Mouse (Mus musculus) neural tube, embryonic 10.5 days (tissue): ENCODE measurements around the gene Art3.

Experiments
- DNase-seq: peaks from one replicate; pipeline ENCODE4 v3.0.0-alpha.2; 2017; ENCODE audit warnings: low spot score; ENCODE audit errors: extremely low spot score

Art3 gene

GRCm38 (mm10) chr5:92376795-92377405 lies 45.3 kb downstream of the Art3 start:
- no peak for DNase-seq

- peak; percentile 64 for DNase-seq
Observed at GRCm38 (mm10) chr5:92381550-92382348, 50.1 kb downstream of the Art3 start.

GRCm38 (mm10) chr5:92382349-92382679 lies 50.7 kb downstream of the Art3 start:
- DNase-seq = no peak

GRCm38 (mm10) chr5:92383747-92384146 lies 52.1 kb downstream of the Art3 start:
- DNase-seq = no peak

GRCm38 (mm10) chr5:92384855-92385254 lies 53.2 kb downstream of the Art3 start:
- no peak for DNase-seq

GRCm38 (mm10) chr5:92386102-92386501 lies 54.5 kb downstream of the Art3 start:
- DNase-seq = no peak

GRCm38 (mm10) chr5:92386643-92387042 lies 55.0 kb downstream of the Art3 start:
- DNase-seq = no peak

GRCm38 (mm10) chr5:92387433-92387832 lies 55.8 kb downstream of the Art3 start:
- no peak for DNase-seq

- DNase-seq = no peak
Observed at GRCm38 (mm10) chr5:92389977-92390376, 58.4 kb downstream of the Art3 start.

- no peak for DNase-seq
Observed at GRCm38 (mm10) chr5:92390615-92391014, 59.0 kb downstream of the Art3 start.

GRCm38 (mm10) chr5:92392542-92392941 lies 60.9 kb downstream of the Art3 start:
- DNase-seq = no peak

- DNase-seq = no peak
Observed at GRCm38 (mm10) chr5:92393863-92394262, 62.2 kb downstream of the Art3 start.

GRCm38 (mm10) chr5:92395764-92396163 lies 64.1 kb downstream of the Art3 start:
- no peak for DNase-seq

- no peak for DNase-seq
Observed at GRCm38 (mm10) chr5:92396476-92396875, 64.8 kb downstream of the Art3 start.

GRCm38 (mm10) chr5:92398153-92398552 lies 66.5 kb downstream of the Art3 start:
- DNase-seq = peak; percentile 79

- DNase-seq = no peak
Observed at GRCm38 (mm10) chr5:92402816-92403215, 71.2 kb downstream of the Art3 start.

- DNase-seq = peak; percentile 56
Observed at GRCm38 (mm10) chr5:92403562-92404399, 72.2 kb downstream of the Art3 start.

GRCm38 (mm10) chr5:92404400-92404678 lies 72.7 kb downstream of the Art3 start:
- DNase-seq = no peak

GRCm38 (mm10) chr5:92409361-92410155 lies 77.9 kb downstream of the Art3 start:
- no peak for DNase-seq

- no peak for DNase-seq
Observed at GRCm38 (mm10) chr5:92410486-92410885, 78.9 kb downstream of the Art3 start.

- DNase-seq = no peak
Observed at GRCm38 (mm10) chr5:92411461-92412140, 80.0 kb downstream of the Art3 start.
